Mouse (Mus musculus) E14TG2a.4 (cell line): Measurements from ENCODE around the gene Dnah12.

ENCODE experiments used
- CTCF ChIP-seq: conservative IDR thresholded peaks from 2 replicates; pipeline ENCODE4 v1.5.1; 2014; ENCODE audit warnings: low read length
- NANOG ChIP-seq: IDR thresholded peaks from 2 replicates; pipeline ENCODE4 v1.6.1; 2014; ENCODE audit warnings: borderline replicate concordance, low read length, mixed read lengths

GRCm38 (mm10) chr14:26662016-26662415 is 31.1 kb upstream of the Dnah12 start:
- TF ChIP-seq CTCF = no peak
- TF ChIP-seq NANOG = no peak
